Mouse (Mus musculus) spleen, adult 12 weeks (tissue): ENCODE data around the gene Vwa3b.

Experiments used
- DNase-seq: peaks from one replicate; pipeline ENCODE4 v3.0.0; 2022; ENCODE audit warnings: low spot score

The Vwa3b gene

GRCm38 (mm10) chr1:37122798-37123197, 96.4 kb downstream of the Vwa3b start:
- DNase-seq: no peak

DNA sequence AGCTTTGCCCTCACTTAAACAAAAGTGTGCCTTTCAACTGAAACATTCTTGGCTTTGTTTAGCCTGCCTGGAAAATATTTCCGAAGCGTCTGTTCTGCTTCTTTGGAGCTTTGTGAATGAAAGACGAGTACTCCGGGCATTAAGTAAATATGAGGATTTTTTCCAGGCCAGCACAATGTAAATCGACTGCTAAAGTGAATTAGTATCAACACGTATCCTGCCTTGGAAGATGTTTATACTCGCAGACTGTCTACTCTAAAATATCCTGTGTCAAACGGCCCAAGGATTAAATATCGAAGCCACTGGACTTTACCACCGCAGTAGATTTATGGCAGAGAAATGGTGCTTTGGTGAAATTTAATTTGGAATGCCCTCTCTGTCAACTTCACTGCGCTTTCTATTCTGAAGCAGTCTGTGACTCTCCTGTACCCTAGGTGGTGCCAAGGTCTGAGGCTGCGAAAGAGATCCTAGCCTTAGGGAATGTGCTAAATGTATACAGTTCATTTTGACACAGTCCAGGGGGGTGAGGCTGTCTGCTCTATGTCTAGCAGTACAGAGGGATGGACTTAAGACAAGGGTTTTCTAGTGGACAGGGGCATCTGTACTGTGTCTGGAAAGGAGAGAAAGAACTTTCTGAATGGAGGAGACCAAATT, 98.4 kb downstream of the Vwa3b start:
- no peak for DNase-seq

GRCm38 (mm10) chr1:37130012-37130570, 103.7 kb downstream of the Vwa3b start:
- DNase-seq: no peak

- DNase-seq: no peak
Observed at GRCm38 (mm10) chr1:37131146-37131545, 104.8 kb downstream of the Vwa3b start.

DNA sequence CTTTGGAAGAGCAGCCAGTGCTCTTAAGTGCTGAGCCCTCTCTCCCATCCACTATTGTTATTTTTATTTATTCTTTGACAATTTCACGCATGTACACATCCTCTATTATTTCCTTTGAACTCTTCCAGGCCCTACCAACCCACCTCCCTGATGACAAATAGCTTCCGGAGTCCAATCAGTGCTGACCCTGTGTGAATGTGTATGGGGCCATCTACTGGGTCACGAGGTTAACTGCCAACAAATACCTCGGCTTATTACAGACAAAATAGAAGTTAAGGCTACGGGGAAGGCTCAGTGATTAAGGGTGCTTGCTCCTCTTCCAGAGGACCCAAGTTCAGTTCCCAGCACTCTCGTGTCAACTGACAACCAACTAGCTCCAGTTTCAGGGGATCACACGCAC, 106.0 kb downstream of the Vwa3b start:
- DNase-seq: no peak

- no peak for DNase-seq
Observed at GRCm38 (mm10) chr1:37145966-37146365, 119.6 kb downstream of the Vwa3b start.

DNA sequence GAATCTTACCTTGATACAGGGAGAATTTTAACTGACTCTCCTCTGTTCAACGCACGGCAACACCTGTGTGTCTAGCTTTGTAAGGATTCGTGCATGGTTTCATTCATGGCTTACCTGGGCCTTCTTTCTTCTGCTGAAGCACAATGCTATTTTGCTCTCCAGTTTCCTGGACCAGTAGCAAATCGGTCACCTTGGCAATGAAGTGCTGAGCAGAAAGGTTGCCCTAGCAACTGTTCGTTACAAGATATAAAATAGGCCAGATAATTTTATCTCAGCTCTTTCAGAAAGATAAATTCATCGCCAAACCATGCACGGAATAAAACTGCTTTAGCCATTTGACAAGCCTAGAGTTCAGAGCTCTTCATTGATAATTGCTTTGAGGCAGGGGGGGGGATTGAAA, 123.5 kb downstream of the Vwa3b start:
- DNase-seq: no peak

- no peak for DNase-seq
Observed at GRCm38 (mm10) chr1:37151896-37152295, 125.5 kb downstream of the Vwa3b start.

DNA sequence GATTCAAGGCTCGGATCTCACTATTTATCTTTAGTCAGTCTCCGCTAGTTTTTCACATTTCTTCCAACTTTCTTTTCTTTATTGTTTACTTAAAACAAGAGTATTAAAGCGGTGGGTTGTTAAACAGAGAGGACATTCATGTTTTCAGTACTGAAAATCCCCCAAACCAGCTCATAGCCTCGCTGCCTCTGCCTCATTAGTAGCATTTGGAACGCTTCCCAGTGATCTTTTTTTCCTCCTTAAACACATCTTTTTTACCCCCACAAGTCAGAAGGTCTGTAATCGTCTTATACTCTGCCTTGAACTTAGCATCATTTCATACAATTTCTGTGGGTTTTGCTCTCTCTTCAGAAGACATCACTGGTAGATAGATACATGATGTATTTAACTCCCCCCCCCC, 139.7 kb downstream of the Vwa3b start:
- DNase-seq: no peak

- DNase-seq: no peak
Observed at GRCm38 (mm10) chr1:37167918-37168317, 141.5 kb downstream of the Vwa3b start.

DNA sequence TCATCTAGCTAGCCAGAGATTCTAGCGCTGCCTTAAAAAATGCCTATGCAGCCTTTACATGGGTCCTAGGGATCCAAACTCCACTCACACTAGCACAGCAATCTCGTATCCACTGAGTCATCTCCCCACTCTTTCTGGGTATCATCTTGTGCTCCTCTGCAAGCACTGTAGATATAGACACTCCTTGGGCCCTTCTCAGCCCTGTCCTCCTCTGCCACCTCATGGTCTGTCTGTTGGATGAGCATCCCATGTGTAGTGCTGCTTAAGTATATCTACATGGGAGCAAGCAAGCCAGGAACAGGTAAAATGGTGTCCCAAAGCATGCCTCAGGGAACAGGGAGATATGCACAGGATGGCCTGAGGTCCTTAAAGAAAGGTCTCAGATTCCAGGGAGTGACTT, 151.5 kb downstream of the Vwa3b start:
- no peak for DNase-seq

DNA sequence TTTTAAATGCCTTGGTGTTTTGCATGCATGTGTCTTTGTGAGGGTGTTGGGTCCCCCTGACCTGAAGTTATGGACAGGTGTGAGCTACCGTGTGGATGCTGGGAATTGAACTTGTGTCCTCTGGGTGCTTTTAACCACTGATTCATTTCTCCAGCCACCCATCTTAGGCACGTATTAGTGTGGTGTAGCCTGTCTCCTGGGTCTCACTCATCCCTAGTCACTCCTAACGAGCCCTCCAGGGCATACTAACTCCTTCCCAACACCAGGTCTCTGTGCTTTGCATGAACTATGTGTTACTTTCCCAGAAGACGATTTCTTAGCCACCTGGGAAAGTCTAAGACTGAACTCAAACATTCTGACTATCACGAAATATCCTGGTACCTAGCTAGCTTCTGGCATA, 153.5 kb downstream of the Vwa3b start:
- DNase-seq: no peak

DNA sequence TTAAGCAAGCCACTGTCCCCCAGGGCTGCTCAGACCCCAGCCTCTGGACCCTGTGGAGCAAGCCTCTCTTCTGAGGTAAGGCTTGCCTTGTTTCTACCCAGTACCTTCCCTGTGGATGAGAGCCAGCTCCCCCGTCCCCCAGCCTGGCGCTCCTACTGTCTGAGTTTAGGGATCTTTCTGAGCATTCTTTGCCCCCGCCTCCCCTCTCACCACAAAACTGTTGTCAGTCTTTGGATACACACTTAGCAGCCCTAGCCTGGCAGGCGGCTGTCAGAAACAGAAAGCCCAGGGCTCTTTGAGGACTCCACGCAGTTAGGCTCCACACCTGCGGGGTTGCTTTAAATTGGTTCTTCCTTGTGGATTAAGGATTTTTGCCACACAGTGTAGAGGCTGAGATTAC, 160.7 kb downstream of the Vwa3b start:
- no peak for DNase-seq

- no peak for DNase-seq
Observed at GRCm38 (mm10) chr1:37194607-37195006, 168.2 kb downstream of the Vwa3b start.

- no peak for DNase-seq
Observed at GRCm38 (mm10) chr1:37201406-37201805, 175.0 kb downstream of the Vwa3b start.

- DNase-seq: no peak
Observed at GRCm38 (mm10) chr1:37207743-37208142, 181.3 kb downstream of the Vwa3b start.

DNA sequence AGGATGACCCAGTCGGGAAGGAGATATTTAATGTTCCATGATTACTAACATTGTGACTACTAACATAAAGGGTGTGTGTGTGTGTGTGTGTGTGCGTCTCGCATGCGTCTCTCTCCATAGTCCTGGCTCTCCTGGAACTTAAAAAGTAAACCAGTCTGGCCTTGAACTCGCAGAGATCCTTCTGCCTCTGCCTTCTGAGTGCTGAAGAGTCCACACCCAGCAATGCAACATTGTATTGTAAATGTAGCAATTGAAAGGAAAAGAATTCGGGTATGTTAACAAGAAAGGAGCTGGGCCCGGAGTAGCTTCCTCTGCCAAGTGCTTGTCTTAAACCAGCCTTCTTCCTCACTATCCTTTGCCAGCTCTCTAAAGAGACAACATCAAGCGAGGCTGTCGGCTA, 186.0 kb downstream of the Vwa3b start:
- DNase-seq: no peak

DNA sequence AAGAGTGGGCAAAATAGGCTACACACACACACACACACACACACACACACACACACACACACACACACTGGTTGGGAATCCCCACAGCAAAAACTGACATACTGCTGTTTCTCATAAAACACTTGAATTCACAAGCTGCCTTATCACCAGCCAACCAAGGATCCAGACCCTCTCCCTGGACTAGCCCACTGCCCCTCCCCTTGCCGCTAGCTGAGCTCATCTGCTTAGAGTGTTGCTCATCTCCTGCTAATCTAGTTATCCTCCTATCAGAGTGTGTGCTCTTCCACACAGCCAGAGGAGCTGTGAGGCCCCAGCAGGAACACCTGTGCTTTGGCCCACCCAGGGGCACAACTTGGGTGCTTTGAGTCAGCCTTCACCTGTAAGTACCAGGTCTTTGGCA, 187.7 kb downstream of the Vwa3b start, which contains the start of gene Cnga3:
Gene Cnga3 (plus strand): TSS at position 291 of the 400 bp plus-strand sequence.
- no peak for DNase-seq

- DNase-seq: no peak
Observed at GRCm38 (mm10) chr1:37218386-37218785, 192.0 kb downstream of the Vwa3b start.

DNA sequence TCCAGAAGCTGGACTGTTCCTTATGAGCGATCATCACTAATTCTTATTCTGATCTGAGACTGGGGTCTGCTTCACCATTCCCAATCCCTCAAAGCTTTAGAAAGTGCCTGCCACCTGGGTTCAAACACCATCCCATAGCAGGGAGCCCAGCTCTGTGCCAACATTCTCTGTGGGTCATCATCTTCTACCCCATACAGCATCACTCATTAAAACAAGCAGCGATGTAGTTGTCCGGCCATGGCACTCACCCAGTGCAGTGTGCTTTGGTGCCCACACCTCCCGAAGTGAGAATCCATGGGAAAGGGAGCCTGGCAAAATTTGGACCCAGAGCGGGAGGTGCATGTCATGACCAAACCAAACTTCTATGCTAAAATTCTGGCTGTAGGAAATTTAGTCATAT, 193.2 kb downstream of the Vwa3b start:
- DNase-seq: no peak

GRCm38 (mm10) chr1:37220134-37220907, 193.9 kb downstream of the Vwa3b start:
- no peak for DNase-seq

- no peak for DNase-seq
Observed at GRCm38 (mm10) chr1:37222002-37222401, 195.6 kb downstream of the Vwa3b start.

DNA sequence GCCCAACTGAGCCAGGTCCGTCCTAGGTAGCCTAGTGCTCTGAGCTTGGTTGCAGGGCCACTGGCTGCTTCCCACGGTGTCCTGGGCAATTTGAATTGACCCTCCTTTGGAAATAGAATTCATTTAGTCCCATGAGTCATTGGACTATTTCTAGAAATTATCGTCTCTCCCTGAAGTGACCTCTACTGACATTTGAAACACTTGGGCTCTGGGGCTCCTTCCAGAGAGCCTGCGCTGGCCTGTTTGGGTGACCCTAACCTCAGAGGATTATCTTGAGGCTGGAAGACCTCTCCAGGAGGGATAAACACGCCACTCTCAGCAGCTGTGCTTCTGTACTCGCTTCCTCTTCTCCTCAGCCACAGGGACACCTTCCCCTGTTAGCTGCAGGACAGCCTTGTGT, 204.0 kb downstream of the Vwa3b start:
- no peak for DNase-seq
